Mouse (Mus musculus) hindbrain, embryonic 12.5 days (tissue): ENCODE data around the gene Fgb. TPM values are rescaled to one million over a fixed set of nuclear protein-coding genes. Genes with fewer than 3 reads are reported as not detected.
A peak's percentile ranks its signal among the peaks of the same experiment; 100 is the strongest.

Source experiments
- ATAC-seq: fragments of 200-750 bp; cut with Nextera tagmentation; 2 replicates; pipeline ENCODE4 v1.8.0; 2017; ENCODE audit warnings: moderate TSS enrichment; ENCODE audit not compliant: low FRiP score
- H3K27ac ChIP-seq: fragments of 300-500 bp; sonication (generic); 2 replicates; pipeline ENCODE4 v1.5.1; 2016; ENCODE audit warnings: mild to moderate bottlenecking
- H3K27me3 ChIP-seq: fragments of 300-500 bp; sonication (generic); 2 replicates; pipeline ENCODE4 v1.6.1; 2016; ENCODE audit warnings: mild to moderate bottlenecking
- H3K36me3 ChIP-seq: fragments of 300-500 bp; sonication (generic); 2 replicates; pipeline ENCODE4 v1.6.1; 2016; ENCODE audit warnings: mild to moderate bottlenecking
- H3K4me1 ChIP-seq: fragments of 300-500 bp; sonication (generic); 2 replicates; pipeline ENCODE4 v1.6.1; 2016
- H3K4me2 ChIP-seq: fragments of 300-500 bp; sonication (generic); replicated peaks from 2 replicates; pipeline ENCODE4 v1.6.1; 2016; ENCODE audit warnings: mild to moderate bottlenecking
- H3K4me3 ChIP-seq: fragments of 300-500 bp; sonication (generic); 2 replicates; pipeline ENCODE4 v1.5.1; 2016; ENCODE audit warnings: mild to moderate bottlenecking
- H3K9ac ChIP-seq: fragments of 300-500 bp; sonication (generic); 2 replicates; pipeline ENCODE4 v1.6.1; 2016; ENCODE audit warnings: mild to moderate bottlenecking, moderate library complexity
- H3K9me3 ChIP-seq: fragments of 300-500 bp; sonication (generic); replicated peaks from 2 replicates; pipeline ENCODE4 v1.6.1; 2016; ENCODE audit warnings: mild to moderate bottlenecking
- WGBS: fragments of 180-500 bp; shearing (Covaris S2); methylation state at CpG from one replicate; pipeline ENCODE4 v1.1.7; 2016; 5-methylcytosine and 5-hydroxymethylcytosine counted together
- polyA plus RNA-seq: library from polyadenylated mRNA; unstranded; fragments of >200 nt; fragmentation: Nextera tagmentation; extraction: Ambion mirVana; gene quantifications from 2 replicates; pipeline ENCODE4 v1.2.1, GENCODE M21; 2016

Fgb gene
- polyA plus RNA-seq, 1 experiment from 2014 or later, result not detected

- no peak overlapping the region for H3K9ac ChIP-seq
These were observed 4.1 kb upstream of the Fgb start for GRCm38 (mm10) chr3:83053758-83054157.

GRCm38 (mm10) chr3:83053126-83053525 lies 3.5 kb upstream of the Fgb start:
- Histone ChIP-seq H3K9me3 (no peaks in the 10 kb centered on the region), H3K36me3 (0 out of 2 replicates have a peak, but pooled peaks cover 4% of the 10 kb centered on the region), H3K4me3 (no peak overlapping the region), H3K27me3 (no peaks in the 10 kb centered on the region), H3K27ac (no peak overlapping the region), H3K9ac (no peak overlapping the region), H3K4me2 (no peak overlapping the region), H3K4me1 (peaks cover 9% of the 10 kb centered on the region)
- 93% methylated on average over 7 of the region's 7 CpGs for WGBS
- no peak for ATAC-seq

More at GRCm38 (mm10) chr3:83053758-83054157, 4.1 kb upstream of the Fgb start:
- WGBS, result 38% methylated on average over 10 of the region's 10 CpGs
- Histone ChIP-seq H3K4me1 (peaks cover 9% of the 10 kb centered on the region), H3K36me3 (peaks cover 8% of the 10 kb centered on the region), H3K4me2 (no peak overlapping the region), H3K4me3 (no peak overlapping the region), H3K27me3 (no peaks in the 10 kb centered on the region), H3K9me3 (no peaks in the 10 kb centered on the region), H3K27ac (no peak overlapping the region)
- ATAC-seq, result no peak

DNA sequence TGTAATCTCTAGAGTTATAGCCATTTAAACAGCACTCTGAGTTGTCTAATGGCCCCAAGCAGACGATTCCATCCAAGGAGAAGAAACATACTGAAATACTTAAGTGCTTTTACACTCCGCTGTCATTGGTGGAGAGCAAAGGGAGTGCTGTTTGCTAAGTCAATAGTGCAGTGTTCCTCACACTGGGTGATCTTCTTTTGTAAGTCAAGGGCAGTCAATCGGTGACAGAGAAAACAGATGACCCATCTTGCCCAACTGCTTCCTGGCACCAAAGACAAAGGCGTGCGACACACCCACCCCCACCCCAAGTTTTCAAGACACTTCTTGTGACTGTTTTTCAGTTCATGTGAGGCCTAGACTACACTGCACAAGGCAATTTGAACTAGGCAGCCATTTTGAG lies 2.4 kb upstream of the Fgb start:
- Histone ChIP-seq H3K9me3 (no peaks in the 10 kb centered on the region), H3K9ac (no peak overlapping the region), H3K27me3 (no peaks in the 10 kb centered on the region), H3K4me3 (no peak overlapping the region), H3K27ac (no peak overlapping the region), H3K36me3 (no peaks in the 10 kb centered on the region), H3K4me1 (peaks cover 9% of the 10 kb centered on the region), H3K4me2 (no peak overlapping the region)
- WGBS, result 78% methylated on average over 5 of the region's 5 CpGs
- ATAC-seq, result no peak

DNA sequence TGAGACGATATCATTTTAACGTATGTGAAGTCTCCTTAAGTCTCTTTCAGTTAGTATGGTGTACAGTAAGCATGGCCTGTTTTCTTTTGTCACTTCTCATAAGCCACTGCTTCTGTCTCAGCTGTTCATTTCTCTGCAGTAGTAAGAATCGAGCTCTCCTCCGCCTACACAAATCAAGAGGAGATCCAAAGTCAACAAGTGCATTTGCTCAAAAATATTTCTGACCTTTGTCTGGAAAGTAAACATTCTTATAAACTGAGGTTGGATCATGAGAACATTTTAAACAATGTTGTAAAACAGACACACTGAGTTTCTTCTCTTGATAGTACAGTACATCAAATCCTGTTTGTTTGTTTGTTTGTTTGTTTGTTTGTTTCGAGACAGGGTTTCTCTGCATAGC lies 998 bp upstream of the Fgb start:
- Histone ChIP-seq H3K4me3 (no peak overlapping the region), H3K27ac (no peak overlapping the region), H3K9ac (no peak overlapping the region), H3K36me3 (no peaks in the 10 kb centered on the region), H3K4me1 (no peaks in the 10 kb centered on the region), H3K9me3 (no peaks in the 10 kb centered on the region), H3K4me2 (no peak overlapping the region), H3K27me3 (no peaks in the 10 kb centered on the region)
- ATAC-seq, result no peak
- 80% methylated on average over 5 of the region's 5 CpGs for WGBS

GRCm38 (mm10) chr3:83046649-83047048 lies 3.0 kb downstream of the Fgb start:
- Histone ChIP-seq H3K9me3 (no peaks in the 10 kb centered on the region), H3K9ac (no peak overlapping the region), H3K4me1 (no peaks in the 10 kb centered on the region), H3K4me3 (no peak overlapping the region), H3K27me3 (no peaks in the 10 kb centered on the region), H3K36me3 (no peaks in the 10 kb centered on the region), H3K4me2 (no peak overlapping the region), H3K27ac (no peak overlapping the region)
- ATAC-seq, result no peak
- WGBS, result 88% methylated on average over 11 of the region's 11 CpGs

- ATAC-seq, result no peak
- Histone ChIP-seq H3K4me3 (no peak overlapping the region), H3K9ac (no peak overlapping the region), H3K27me3 (no peaks in the 10 kb centered on the region), H3K4me2 (no peak overlapping the region), H3K36me3 (no peaks in the 10 kb centered on the region), H3K4me1 (no peaks in the 10 kb centered on the region), H3K9me3 (no peaks in the 10 kb centered on the region), H3K27ac (no peak overlapping the region)
- 92% methylated on average over 5 of the region's 5 CpGs for WGBS
These were observed 7.2 kb downstream of the Fgb start for GRCm38 (mm10) chr3:83042451-83042850.

- 78% methylated on average over 4 of the region's 4 CpGs for whole genome bisulfite sequencing
- H3K27me3 ChIP-seq, result no peaks in the 10 kb centered on the region
- no peak overlapping the region for H3K9ac ChIP-seq
- H3K4me2 ChIP-seq, result no peak overlapping the region
- H3K27ac ChIP-seq, result no peak overlapping the region
- H3K4me3 ChIP-seq, result no peak overlapping the region
- no peaks in the 10 kb centered on the region for H3K4me1 ChIP-seq
- ATAC-seq, result no peak
- H3K36me3 ChIP-seq, result no peaks in the 10 kb centered on the region
- H3K9me3 ChIP-seq, result no peaks in the 10 kb centered on the region
These were observed 10.0 kb downstream of the Fgb start for GRCm38 (mm10) chr3:83039666-83040065.

GRCm38 (mm10) chr3:83038865-83039264 lies 10.8 kb downstream of the Fgb start:
- no peak for ATAC-seq
- no peak overlapping the region for H3K27ac ChIP-seq
- H3K4me3 ChIP-seq, result no peak overlapping the region
- no peaks in the 10 kb centered on the region for H3K4me1 ChIP-seq
- H3K4me2 ChIP-seq, result no peak overlapping the region
- no peaks in the 10 kb centered on the region for H3K9me3 ChIP-seq
- H3K36me3 ChIP-seq, result no peaks in the 10 kb centered on the region
- H3K27me3 ChIP-seq, result no peaks in the 10 kb centered on the region
- H3K9ac ChIP-seq, result no peak overlapping the region
- WGBS, result 89% methylated on average over 2 of the region's 2 CpGs

GRCm38 (mm10) chr3:83033801-83034200 lies 15.9 kb downstream of the Fgb start:
- Histone ChIP-seq H3K4me2 (no peak overlapping the region), H3K36me3 (no peaks in the 10 kb centered on the region), H3K4me1 (no peaks in the 10 kb centered on the region), H3K9ac (no peak overlapping the region), H3K4me3 (no peak overlapping the region), H3K27me3 (no peaks in the 10 kb centered on the region), H3K27ac (no peak overlapping the region), H3K9me3 (no peaks in the 10 kb centered on the region)
- ATAC-seq, result no peak
- 84% methylated on average over 8 of the region's 8 CpGs for WGBS

DNA sequence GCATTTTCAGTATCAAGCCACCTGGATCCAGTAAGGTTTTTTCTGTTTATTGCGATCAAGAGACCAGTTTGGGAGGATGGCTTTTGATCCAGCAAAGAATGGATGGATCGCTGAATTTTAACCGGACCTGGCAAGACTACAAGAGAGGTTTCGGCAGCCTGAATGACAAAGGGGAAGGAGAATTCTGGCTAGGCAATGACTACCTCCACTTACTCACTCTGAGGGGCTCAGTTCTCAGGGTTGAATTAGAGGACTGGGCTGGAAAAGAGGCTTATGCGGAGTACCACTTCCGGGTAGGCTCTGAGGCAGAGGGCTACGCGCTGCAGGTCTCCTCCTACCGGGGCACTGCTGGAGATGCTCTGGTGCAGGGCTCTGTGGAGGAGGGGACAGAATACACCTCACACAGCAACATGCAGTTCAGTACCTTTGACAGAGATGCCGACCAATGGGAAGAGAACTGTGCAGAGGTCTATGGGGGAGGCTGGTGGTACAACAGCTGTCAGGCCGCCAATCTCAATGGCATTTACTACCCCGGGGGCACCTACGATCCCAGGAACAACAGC lies 16.8 kb downstream of the Fgb start:
- Histone ChIP-seq H3K9me3 (no peaks in the 10 kb centered on the region), H3K4me2 (peak overlapping the region; percentile 33), H3K27ac (no peak overlapping the region), H3K36me3 (no peaks in the 10 kb centered on the region), H3K4me3 (no peak overlapping the region), H3K9ac (no peak overlapping the region), H3K27me3 (no peaks in the 10 kb centered on the region), H3K4me1 (no peaks in the 10 kb centered on the region)
- WGBS, result 44% methylated on average over 13 of the region's 13 CpGs
- peak; percentile 56; the same call in 1 of the 2 replicates for ATAC-seq

DNA sequence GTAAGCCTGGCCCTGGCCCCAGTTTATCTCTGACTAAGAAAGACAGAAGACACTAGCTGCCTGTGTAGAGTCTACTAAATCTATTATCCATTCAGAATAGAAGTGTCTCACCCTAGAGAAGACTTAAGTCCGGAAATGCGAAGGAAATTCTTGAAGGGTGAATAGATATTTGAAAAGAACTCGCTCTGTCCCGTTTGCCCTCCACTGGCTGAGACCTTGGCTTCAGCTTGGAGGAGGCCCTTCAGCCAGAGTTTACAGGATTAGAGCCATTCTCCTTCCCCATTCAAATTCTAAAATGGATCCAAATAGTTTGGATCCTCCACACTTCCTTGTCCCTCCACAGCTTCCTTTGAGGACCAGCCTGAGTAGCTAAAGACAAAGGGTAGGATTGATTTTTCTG lies 19.3 kb downstream of the Fgb start:
- H3K36me3 ChIP-seq, result no peaks in the 10 kb centered on the region
- no peak overlapping the region for H3K4me2 ChIP-seq
- ATAC-seq, result no peak
- WGBS, result 91% methylated on average over 4 of the region's 4 CpGs
- no peak overlapping the region for H3K9ac ChIP-seq
- H3K4me3 ChIP-seq, result no peak overlapping the region
- no peaks in the 10 kb centered on the region for H3K27me3 ChIP-seq
- no peaks in the 10 kb centered on the region for H3K9me3 ChIP-seq
- H3K27ac ChIP-seq, result no peak overlapping the region
- H3K4me1 ChIP-seq, result no peaks in the 10 kb centered on the region

DNA sequence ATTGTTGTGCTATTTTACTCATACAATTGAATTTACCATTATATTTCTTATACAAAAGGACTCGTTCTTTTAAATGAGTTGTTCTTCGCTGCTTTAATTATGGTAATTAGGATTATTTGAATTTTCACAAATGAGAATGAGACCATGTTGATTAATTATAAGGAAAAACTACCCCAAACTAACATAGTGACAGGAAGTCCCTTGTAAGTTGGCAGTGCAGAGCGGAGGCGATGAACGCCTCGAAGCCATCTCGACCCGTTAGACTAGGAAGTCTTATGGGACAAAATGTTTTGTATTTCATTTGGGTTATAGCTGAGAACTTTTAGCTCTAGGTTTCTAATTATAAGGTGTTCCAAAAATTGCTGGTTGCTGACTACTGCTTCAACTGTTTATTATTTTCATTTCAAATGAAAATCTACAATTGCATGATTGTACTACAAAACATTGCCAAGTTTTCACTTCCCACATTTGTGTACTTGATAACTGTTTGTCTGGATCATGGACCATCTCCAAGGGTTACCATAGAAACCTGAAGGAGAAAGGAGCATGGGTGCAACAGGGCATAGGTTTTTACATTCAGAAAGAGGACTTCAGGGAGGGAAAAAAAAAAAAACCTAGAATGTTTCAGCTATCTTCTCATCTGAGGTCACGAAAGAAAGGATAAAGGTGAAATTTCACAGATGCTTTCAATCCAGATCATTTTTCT lies 22.0 kb downstream of the Fgb start:
- H3K4me1 ChIP-seq, result no peaks in the 10 kb centered on the region
- H3K4me3 ChIP-seq, result no peak overlapping the region
- no peaks in the 10 kb centered on the region for H3K36me3 ChIP-seq
- H3K27ac ChIP-seq, result no peak overlapping the region
- no peak for ATAC-seq
- 88% methylated on average over 9 of the region's 9 CpGs for WGBS
- H3K27me3 ChIP-seq, result no peaks in the 10 kb centered on the region
- no peak overlapping the region for H3K4me2 ChIP-seq
- H3K9ac ChIP-seq, result no peak overlapping the region
- H3K9me3 ChIP-seq, result no peaks in the 10 kb centered on the region
